Mouse (Mus musculus): ENCODE results near the gene Olfr1099.

The Olfr1099 gene

DNA sequence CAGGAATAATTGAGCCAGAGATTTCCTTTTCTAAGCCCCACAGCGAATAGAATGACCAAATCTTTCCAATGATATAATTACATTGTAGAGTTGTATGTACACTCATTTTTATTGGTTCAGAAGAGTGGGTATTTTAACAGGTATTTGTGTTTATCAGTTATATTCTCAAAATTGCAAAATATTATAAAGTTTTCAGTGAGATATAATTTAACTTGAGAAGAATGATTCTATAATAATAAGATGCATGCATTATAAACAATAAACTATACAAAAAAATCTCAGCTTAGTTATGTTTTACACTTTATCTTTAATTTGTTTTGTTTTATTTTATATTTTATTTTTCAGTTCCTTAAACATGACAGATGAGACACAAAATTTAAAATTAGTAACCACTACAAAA lies at the start of gene Olfr1099:
TSS of gene Olfr1099 (minus strand) at position 101 of the 400 bp plus-strand sequence.
- DNase-seq (ENCODE audit: low spot score): no peak

- no peak for DNase-seq (ENCODE audit: low spot score)
Measured at GRCm38 (mm10) chr2:86998098-86998497, 37.6 kb upstream of the Olfr1099 start, which contains the start of gene Olfr1102. Gene Olfr1102 (plus strand): TSS chr2:86998398.

DNA sequence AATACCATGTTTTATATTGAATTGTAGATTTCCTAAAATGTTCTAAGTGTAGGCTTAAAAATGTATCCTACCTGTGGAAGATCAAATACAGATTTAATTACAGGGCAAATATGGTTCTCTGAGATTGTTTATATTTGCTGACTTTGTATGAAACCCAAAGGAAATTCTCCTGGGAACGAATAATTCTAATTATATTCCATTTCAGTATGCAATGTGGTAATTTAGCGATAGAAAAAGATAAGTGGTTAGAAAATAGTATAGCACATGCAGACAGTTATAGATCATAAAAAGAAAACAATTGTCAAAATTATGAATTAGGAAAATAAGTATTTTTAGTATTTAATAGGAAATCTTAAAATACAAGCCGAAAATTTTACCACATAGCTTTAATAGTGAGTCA lies 30.6 kb upstream of the Olfr1099 start, which contains the start of gene Olfr1101:
TSS of gene Olfr1101 (minus strand) at position 101 of the 400 bp plus-strand sequence.
- DNase-seq (ENCODE audit: low spot score): no peak

DNA sequence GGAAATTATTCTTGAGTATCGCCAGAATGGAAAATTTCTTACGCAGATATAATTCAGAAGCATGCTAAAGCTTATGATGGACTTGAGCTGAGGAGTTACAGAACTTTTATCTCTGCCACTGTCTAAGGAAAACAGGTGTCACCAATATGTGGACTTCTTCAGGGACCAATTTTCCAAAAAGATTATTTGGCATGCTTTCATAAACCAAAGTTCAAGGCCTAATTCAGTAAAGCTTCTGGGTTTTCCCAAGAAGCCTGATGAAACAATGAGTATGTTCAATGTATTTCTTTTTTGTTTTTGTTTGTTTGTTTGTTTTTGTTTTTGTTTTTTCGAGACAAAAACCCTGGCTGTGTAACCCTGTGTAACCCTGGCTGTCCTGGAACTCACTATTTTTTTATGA lies 19.4 kb upstream of the Olfr1099 start, which contains the start of gene Olfr1100:
TSS of gene Olfr1100 (minus strand) at position 101 of the 400 bp plus-strand sequence.
- DNase-seq (ENCODE audit: low spot score): no peak

GRCm38 (mm10) chr2:86926557-86926956 lies 33.9 kb downstream of the Olfr1099 start:
- DNase-seq (ENCODE audit: low spot score): no peak

GRCm38 (mm10) chr2:86924445-86924844 lies 36.0 kb downstream of the Olfr1099 start, which contains the start of gene Olfr1098:
Gene Olfr1098 (minus strand): TSS chr2:86924545.
- DNase-seq (ENCODE audit: low spot score): no peak

DNA sequence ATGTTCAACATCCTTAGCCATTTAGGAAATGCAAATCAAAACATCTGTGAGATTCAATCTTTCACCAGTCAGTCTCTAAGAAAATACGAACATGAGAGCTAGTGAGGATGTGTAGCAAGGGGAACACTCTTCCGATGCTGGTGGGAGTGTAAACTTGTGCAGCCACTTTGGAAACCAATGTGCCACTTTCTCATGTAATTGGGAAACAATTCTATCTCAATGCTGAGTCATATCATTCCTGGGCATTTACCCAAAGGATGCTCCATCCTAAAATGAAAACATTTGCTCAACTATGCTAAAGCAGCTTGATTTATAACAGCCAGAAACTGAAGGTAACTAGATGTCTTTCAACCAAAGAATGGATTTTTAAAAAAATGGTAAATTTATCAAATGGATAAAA lies 54.8 kb downstream of the Olfr1099 start:
- DNase-seq (ENCODE audit: low spot score): no peak
